Mouse (Mus musculus): ENCODE results near the gene Gm14151. TPM values are rescaled to one million over a fixed set of nuclear protein-coding genes. Genes with fewer than 3 reads are reported as not detected.
A peak's percentile ranks its signal among the peaks of the same experiment; 100 is the strongest.
"Not testable (repeated sequence)": the region's sequence is repeated elsewhere in the genome, so short reads cannot be mapped to it uniquely, and the experiment has no call there.

Gm14151 gene
- not detected in 2 replicates for polyA plus RNA-seq (2016; fragmentation: Nextera tagmentation; extraction: Ambion mirVana)

- WGBS = no CpG with 5 or more reads among the region's 3 CpGs
- not testable (repeated sequence) for H3K27ac ChIP-seq; H3K36me3 ChIP-seq; H3K9ac ChIP-seq (replicated peaks); H3K4me1 ChIP-seq (replicated peaks); ATAC-seq (ENCODE audit: insufficient number of reproducible peaks, insufficient read depth, low FRiP score, low TSS enrichment, low read depth); H3K27me3 ChIP-seq; H3K4me3 ChIP-seq (replicated peaks); H3K9me3 ChIP-seq; H3K4me2 ChIP-seq
Measured at GRCm38 (mm10) chr2:151092250-151092649, at the start of gene Gm14151. Gene Gm14151 (minus strand): TSS chr2:151092350.

DNA sequence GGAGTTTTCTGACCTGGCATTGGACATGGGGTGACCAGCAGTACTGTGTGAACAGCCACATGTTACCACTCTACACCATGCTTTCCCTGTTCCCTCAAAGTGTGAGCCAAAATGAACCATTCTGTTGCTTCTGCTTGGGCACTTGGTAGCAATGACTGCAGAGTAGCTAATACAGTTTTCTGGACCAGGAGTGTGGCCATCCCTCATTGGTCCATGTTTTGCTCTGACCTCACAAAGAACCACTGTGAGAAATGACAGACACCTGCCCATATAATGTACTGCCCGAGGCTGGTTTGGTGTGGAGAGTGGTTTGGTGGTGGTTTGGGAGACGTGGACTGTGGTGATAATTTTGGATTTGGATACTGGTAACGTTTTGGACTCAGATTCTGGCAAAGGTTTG, 5.8 kb upstream of the Gm14151 start, which contains the start of gene Gm14147:
Gene Gm14147 (plus strand): TSS at position 301 of the 400 bp plus-strand sequence.
- not testable (repeated sequence) for H3K9ac ChIP-seq (replicated peaks); H3K9me3 ChIP-seq; H3K36me3 ChIP-seq; H3K27ac ChIP-seq; H3K4me1 ChIP-seq (replicated peaks); ATAC-seq (ENCODE audit: insufficient number of reproducible peaks, insufficient read depth, low FRiP score, low TSS enrichment, low read depth); H3K4me2 ChIP-seq; H3K27me3 ChIP-seq; H3K4me3 ChIP-seq (replicated peaks)
- no CpG with 5 or more reads among the region's 3 CpGs for WGBS

DNA sequence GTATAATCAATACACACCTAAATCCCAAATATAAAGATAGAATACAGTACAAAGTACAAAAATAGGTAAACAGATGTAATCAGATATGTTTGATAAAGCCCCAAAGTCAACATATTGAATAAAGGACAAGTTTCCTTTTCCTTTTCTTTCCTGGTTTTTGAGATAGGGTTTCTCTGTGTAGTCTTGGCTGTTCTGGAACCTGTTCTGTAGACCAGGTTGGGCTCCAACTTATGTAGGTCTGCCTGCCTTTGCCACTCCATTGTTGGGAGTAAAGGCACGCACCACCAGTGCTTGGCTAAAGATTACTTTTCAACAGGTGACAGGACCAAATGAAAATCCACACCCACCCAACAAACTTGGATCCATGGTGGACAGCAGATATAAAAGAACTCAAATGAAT, 35.5 kb downstream of the Gm14151 start:
- WGBS = 88% methylated on average over 1 of the region's 1 CpGs
- no peaks in the 10 kb centered on the region for H3K27me3 ChIP-seq
- ATAC-seq (ENCODE audit: insufficient number of reproducible peaks, insufficient read depth, low FRiP score, low TSS enrichment, low read depth) = no peak

GRCm38 (mm10) chr2:151040411-151040810, 51.7 kb downstream of the Gm14151 start:
- H3K4me3 ChIP-seq (replicated peaks) = 0 out of 2 replicates have a peak overlapping the region, but pooled peaks have one; percentile 79
- no peak for ATAC-seq (ENCODE audit: insufficient number of reproducible peaks, insufficient read depth, low FRiP score, low TSS enrichment, low read depth)
- 90% methylated on average over 1 of the region's 1 CpGs for WGBS
- H3K4me2 ChIP-seq = no peak overlapping the region
- peaks cover 16% of the 10 kb centered on the region for H3K4me1 ChIP-seq (replicated peaks)
- H3K36me3 ChIP-seq = no peaks in the 10 kb centered on the region; the same call in 1 of the 2 replicates
- no peaks in the 10 kb centered on the region for H3K27me3 ChIP-seq
- H3K27ac ChIP-seq = no peak overlapping the region
- no peaks in the 10 kb centered on the region for H3K9me3 ChIP-seq
- H3K9ac ChIP-seq (replicated peaks) = no peak overlapping the region

More for the DNA sequence above, 35.5 kb downstream of the Gm14151 start:
- Histone ChIP-seq H3K4me1 (replicated peaks) (no peaks in the 10 kb centered on the region), H3K4me2 (no peak overlapping the region), H3K4me3 (replicated peaks) (no peak overlapping the region), H3K9ac (replicated peaks) (no peak overlapping the region), H3K36me3 (no peaks in the 10 kb centered on the region), H3K27ac (no peak overlapping the region), H3K9me3 (no peaks in the 10 kb centered on the region)

DNA sequence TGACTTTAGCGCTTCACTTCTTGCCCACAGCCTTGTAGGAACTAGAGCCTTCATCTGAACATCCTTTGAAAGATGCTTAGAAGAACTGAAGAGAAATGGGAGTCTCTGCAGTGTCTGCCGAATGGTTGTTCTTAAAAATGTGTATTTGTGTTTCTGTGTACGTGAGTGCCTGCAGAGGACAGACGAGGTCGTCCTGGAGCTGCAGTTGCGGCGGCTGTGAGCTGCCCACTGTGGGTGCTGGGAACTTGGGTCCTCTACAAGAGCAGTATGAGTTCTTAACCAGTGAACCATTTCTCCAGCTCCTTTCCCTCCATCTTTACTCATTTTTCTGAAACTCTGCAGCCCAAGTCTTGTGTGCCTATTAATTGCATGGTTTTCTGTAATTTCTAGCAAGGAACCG, 52.4 kb downstream of the Gm14151 start:
- Histone ChIP-seq H3K4me3 (replicated peaks) (peak overlapping the region; percentile 79), H3K9me3 (no peaks in the 10 kb centered on the region), H3K9ac (replicated peaks) (peak overlapping the region; percentile 97), H3K27me3 (no peaks in the 10 kb centered on the region), H3K27ac (peak overlapping the region; percentile 56), H3K36me3 (no peaks in the 10 kb centered on the region; the same call in 1 of the 2 replicates), H3K4me2 (peak overlapping the region; percentile 75), H3K4me1 (replicated peaks) (peaks cover 16% of the 10 kb centered on the region)
- WGBS = 45% methylated on average over 8 of the region's 8 CpGs
- ATAC-seq (ENCODE audit: insufficient number of reproducible peaks, insufficient read depth, low FRiP score, low TSS enrichment, low read depth) = no peak; the same call in 1 of the 2 replicates

- no peaks in the 10 kb centered on the region for H3K9me3 ChIP-seq
- H3K27me3 ChIP-seq = no peaks in the 10 kb centered on the region
- peak; percentile 96 for ATAC-seq (ENCODE audit: insufficient number of reproducible peaks, insufficient read depth, low FRiP score, low TSS enrichment, low read depth)
- H3K9ac ChIP-seq (replicated peaks) = peak within 1 kb of the TSS; percentile 97
- H3K4me2 ChIP-seq = peak within 1 kb of the TSS; percentile 75
- peak within 1 kb of the TSS; percentile 79 for H3K4me3 ChIP-seq (replicated peaks)
- 1% methylated on average over 34 of the region's 34 CpGs for WGBS
- H3K36me3 ChIP-seq = peaks cover 3% of the 10 kb centered on the region; the same call in 1 of the 2 replicates
- H3K27ac ChIP-seq = peak within 1 kb of the TSS; percentile 90
- H3K4me1 ChIP-seq (replicated peaks) = peaks cover 16% of the 10 kb centered on the region
Measured at GRCm38 (mm10) chr2:151039232-151039695, 52.9 kb downstream of the Gm14151 start, which contains the start of the genes Ninl and Nanp. Gene Ninl (minus strand): TSS chr2:151039382. Gene Nanp (minus strand): TSS chr2:151039398.

GRCm38 (mm10) chr2:151038811-151039222, 53.3 kb downstream of the Gm14151 start:
- Histone ChIP-seq H3K4me1 (replicated peaks) (peaks cover 16% of the 10 kb centered on the region), H3K9ac (replicated peaks) (peak overlapping the region; percentile 97), H3K4me2 (peak overlapping the region; percentile 75), H3K27ac (peak overlapping the region; percentile 90), H3K4me3 (replicated peaks) (peak overlapping the region; percentile 79), H3K36me3 (peaks cover 6% of the 10 kb centered on the region; the same call in 1 of the 2 replicates), H3K9me3 (no peaks in the 10 kb centered on the region), H3K27me3 (no peaks in the 10 kb centered on the region)
- no peak for ATAC-seq (ENCODE audit: insufficient number of reproducible peaks, insufficient read depth, low FRiP score, low TSS enrichment, low read depth)
- under 1% methylated on average over 28 of the region's 30 CpGs for WGBS

DNA sequence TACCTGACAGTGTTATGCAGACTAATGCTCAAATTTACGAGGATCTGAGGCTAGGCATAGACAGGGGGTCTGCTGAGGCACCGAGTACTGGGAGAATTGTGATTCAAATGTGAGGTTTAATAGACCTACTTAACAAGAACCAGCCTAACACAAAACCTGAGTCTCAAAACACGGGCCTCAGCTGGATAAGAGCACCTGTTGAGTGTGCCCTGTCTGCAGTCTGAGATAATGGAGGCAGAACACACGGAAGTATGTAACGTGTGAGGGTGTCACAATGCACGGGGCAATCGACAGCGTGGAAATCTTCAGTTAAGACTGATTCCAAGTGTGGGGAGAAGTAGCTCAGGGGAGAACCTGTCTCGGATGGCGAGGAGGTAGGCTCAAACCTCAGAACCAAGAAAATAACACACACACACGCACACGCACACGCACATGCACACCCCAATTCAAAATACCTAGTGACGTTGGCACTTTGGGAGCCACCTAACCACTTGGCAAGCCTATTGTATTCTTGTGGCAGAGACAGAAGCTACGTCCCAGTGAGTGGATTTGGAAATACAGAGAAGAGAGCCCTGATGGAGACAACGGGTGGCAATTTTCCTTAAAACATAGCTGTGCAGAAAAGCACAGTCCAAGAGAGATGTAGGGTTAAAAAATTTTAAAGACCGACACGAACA, 54.1 kb downstream of the Gm14151 start:
- H3K4me2 ChIP-seq = peak overlapping the region; percentile 75
- H3K36me3 ChIP-seq = peaks cover 9% of the 10 kb centered on the region; the same call in 1 of the 2 replicates
- peak overlapping the region; percentile 79 for H3K4me3 ChIP-seq (replicated peaks)
- H3K27me3 ChIP-seq = no peaks in the 10 kb centered on the region
- peaks cover 16% of the 10 kb centered on the region for H3K4me1 ChIP-seq (replicated peaks)
- H3K9me3 ChIP-seq = no peaks in the 10 kb centered on the region
- 69% methylated on average over 18 of the region's 18 CpGs for WGBS
- peak overlapping the region; percentile 97 for H3K9ac ChIP-seq (replicated peaks)
- no peak overlapping the region; the same call in 1 of the 2 replicates for H3K27ac ChIP-seq
- no peak for ATAC-seq (ENCODE audit: insufficient number of reproducible peaks, insufficient read depth, low FRiP score, low TSS enrichment, low read depth)

GRCm38 (mm10) chr2:151037292-151037691, 54.9 kb downstream of the Gm14151 start:
- peaks cover 9% of the 10 kb centered on the region; the same call in 1 of the 2 replicates for H3K36me3 ChIP-seq
- peaks cover 16% of the 10 kb centered on the region for H3K4me1 ChIP-seq (replicated peaks)
- ATAC-seq (ENCODE audit: insufficient number of reproducible peaks, insufficient read depth, low FRiP score, low TSS enrichment, low read depth) = no peak
- H3K9ac ChIP-seq (replicated peaks) = no peak overlapping the region
- H3K27ac ChIP-seq = no peak overlapping the region
- 93% methylated on average over 1 of the region's 1 CpGs for WGBS
- no peak overlapping the region for H3K4me3 ChIP-seq (replicated peaks)
- no peaks in the 10 kb centered on the region for H3K9me3 ChIP-seq
- peak overlapping the region; percentile 75 for H3K4me2 ChIP-seq
- no peaks in the 10 kb centered on the region for H3K27me3 ChIP-seq
